Mouse (Mus musculus) stomach, postnatal 0 days (tissue): ENCODE results near the gene Rabgap1l.

Experiments
- CTCF ChIP-seq: IDR thresholded peaks from 2 replicates; pipeline ENCODE4 v1.5.1; 2016; ENCODE audit warnings: antibody characterized with exemption, low read depth, mild to moderate bottlenecking, moderate library complexity
- EP300 ChIP-seq: optimal IDR thresholded peaks from 2 replicates; pipeline ENCODE3; 2016; ENCODE audit warnings: antibody characterized with exemption

GRCm38 (mm10) chr1:160690516-160691195 is 102.4 kb downstream of the Rabgap1l start:
- TF ChIP-seq CTCF (no peak), EP300 (no peak)
